Mouse (Mus musculus) myocyte (in vitro differentiated cells): Measurements from ENCODE around the gene Mroh8.
A peak's percentile ranks its signal among the peaks of the same experiment; 100 is the strongest.

ENCODE experiments used
- E2F4 ChIP-seq: IDR thresholded peaks from one replicate; pipeline ENCODE4 v1.6.1; 2011; ENCODE audit warnings: mild to moderate bottlenecking, control low read depth, moderate library complexity; ENCODE audit not compliant: insufficient read depth
- MAX ChIP-seq: IDR thresholded peaks from one replicate; pipeline ENCODE4 v1.6.1; 2011; ENCODE audit warnings: low read depth, mild to moderate bottlenecking, control low read depth
- MYOG ChIP-seq, 3 experiments: IDR thresholded peaks; one replicate each; pipeline ENCODE4 v1.6.1; 2011; ENCODE audit warnings: control low read depth in 2 of 3, low read depth in 2 of 3, mild to moderate bottlenecking in 2 of 3; ENCODE audit not compliant: insufficient read length in 2 of 3, control insufficient read depth in 1 of 3, insufficient read depth in 1 of 3
- POLR2A ChIP-seq: IDR thresholded peaks from one replicate; pipeline ENCODE4 v1.6.1; 2011; ENCODE audit warnings: low read depth, mild to moderate bottlenecking, control low read depth, moderate library complexity; ENCODE audit not compliant: insufficient read length
- POLR2AphosphoS2 ChIP-seq: IDR thresholded peaks from one replicate; pipeline ENCODE4 v1.6.1; 2011; ENCODE audit warnings: low read depth, control low read depth; ENCODE audit not compliant: insufficient read length
- TCF12 ChIP-seq: IDR thresholded peaks from one replicate; pipeline ENCODE4 v1.6.1; 2011; ENCODE audit warnings: mild to moderate bottlenecking, control low read depth; ENCODE audit not compliant: poor library complexity, insufficient read depth, severe bottlenecking
- TCF3 ChIP-seq: IDR thresholded peaks from one replicate; pipeline ENCODE4 v1.6.1; 2011; ENCODE audit warnings: low read depth, control low read depth; ENCODE audit not compliant: insufficient read length
- USF1 ChIP-seq: IDR thresholded peaks from one replicate; pipeline ENCODE4 v1.6.1; 2011; ENCODE audit warnings: low read depth, mild to moderate bottlenecking, control low read depth, moderate library complexity

GRCm38 (mm10) chr2:157187223-157187622, 92.1 kb downstream of the Mroh8 start:
- TF ChIP-seq POLR2A (no peak), MAX (no peak), MYOG (IDR thresholded peaks at IDR 0.05; ENCODE audit: control insufficient read depth in 1 of 3, insufficient read depth in 1 of 3, insufficient read length in 2 of 3, low read depth in 2 of 3) (peak in 1 of 3 experiments; percentile 13), USF1 (no peak), TCF3 (no peak), E2F4 (no peak), TCF12 (no peak), POLR2AphosphoS2 (no peak)
